Mouse (Mus musculus): ENCODE data around the gene Mapkbp1. TPM values are rescaled to one million over a fixed set of nuclear protein-coding genes. Genes with fewer than 3 reads are reported as not detected.

The Mapkbp1 gene
- 5.6 and 6.0 TPM in 2 replicates for polyA plus RNA-seq (2016; fragmentation: Nextera tagmentation; extraction: Ambion mirVana)

DNA sequence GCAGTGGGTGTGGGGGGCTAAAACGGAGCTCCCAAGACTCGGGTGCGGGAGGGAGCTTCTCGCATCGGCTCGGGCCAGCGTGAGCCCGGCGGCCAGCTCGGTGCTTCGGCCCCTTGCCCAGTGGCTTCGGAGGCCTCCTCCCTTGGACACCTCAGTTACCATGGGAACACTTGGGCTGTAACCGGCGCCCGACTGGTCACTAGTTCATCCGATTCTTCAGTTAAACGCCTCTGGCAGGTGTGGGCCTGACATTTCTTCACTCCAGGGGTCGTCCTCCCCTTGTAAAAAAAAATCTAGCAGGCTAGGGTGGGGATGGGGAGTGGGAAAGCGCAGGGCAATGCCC is at the start of gene Mapkbp1:
Gene Mapkbp1, plus strand, starts transcription at position 163 of the 343 bp plus-strand sequence.
- Histone ChIP-seq H3K4me3 (peak within 1 kb of the TSS; percentile 55), H3K27ac (peak within 1 kb of the TSS; percentile 60; the same call in 1 of the 2 replicates), H3K36me3 (no peaks in the 10 kb centered on the region), H3K4me1 (peaks cover 13% of the 10 kb centered on the region), H3K9me3 (replicated peaks) (no peaks in the 10 kb centered on the region), H3K27me3 (no peaks in the 10 kb centered on the region), H3K4me2 (replicated peaks) (peak within 1 kb of the TSS; percentile 62), H3K9ac (peak within 1 kb of the TSS; percentile 79)
- WGBS = under 1% methylated on average over 19 of the region's 19 CpGs
- ATAC-seq (ENCODE audit: low FRiP score) = peak; percentile 86

DNA sequence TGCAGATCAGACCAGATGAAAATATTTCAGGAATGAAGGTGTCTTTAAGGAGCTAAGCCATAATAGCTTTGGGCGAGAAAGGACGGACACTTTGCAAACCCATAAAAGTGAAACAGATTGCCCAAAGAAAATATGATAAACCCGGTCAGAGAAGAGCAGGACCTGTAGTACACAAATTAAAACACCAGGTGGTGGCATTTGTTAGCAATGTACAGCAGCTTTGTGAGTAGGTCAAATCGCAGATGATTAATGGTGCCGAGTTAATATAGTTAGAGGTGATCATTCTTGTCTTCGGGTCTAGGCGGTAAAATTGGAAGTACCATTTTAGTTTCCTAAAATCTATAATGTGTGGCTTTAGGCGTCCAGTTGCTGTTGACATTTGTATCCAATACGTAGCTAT is 1.9 kb upstream of the Mapkbp1 start:
- WGBS = 59% methylated on average over 9 of the region's 9 CpGs
- no peaks in the 10 kb centered on the region for H3K27me3 ChIP-seq
- peaks cover 4% of the 10 kb centered on the region for H3K36me3 ChIP-seq
- H3K9ac ChIP-seq = no peak overlapping the region
- no peak overlapping the region for H3K4me3 ChIP-seq
- H3K27ac ChIP-seq = no peak overlapping the region
- no peaks in the 10 kb centered on the region for H3K9me3 ChIP-seq (replicated peaks)
- peaks cover 13% of the 10 kb centered on the region for H3K4me1 ChIP-seq
- H3K4me2 ChIP-seq (replicated peaks) = no peak overlapping the region
- no peak for ATAC-seq (ENCODE audit: low FRiP score)

DNA sequence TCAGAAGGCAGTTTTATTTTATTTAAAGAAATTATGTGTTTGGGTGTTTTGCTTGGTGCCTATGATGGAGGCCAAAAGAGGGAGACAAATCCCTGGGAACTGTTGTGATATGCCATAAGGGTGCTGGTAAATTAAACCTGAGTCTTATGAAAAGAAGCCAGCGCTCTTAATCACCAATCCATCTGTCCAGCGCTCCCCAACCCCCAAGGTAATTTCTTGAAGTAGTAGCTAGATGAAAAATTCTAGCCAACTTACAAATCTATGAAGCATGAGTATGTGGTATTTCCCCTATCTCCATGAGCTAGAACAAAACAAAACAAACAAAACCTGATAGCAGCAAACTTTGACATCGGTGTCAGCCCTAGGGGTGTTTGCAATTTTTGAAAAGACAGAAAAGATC is 1.2 kb upstream of the Mapkbp1 start:
- Histone ChIP-seq H3K4me2 (replicated peaks) (peak overlapping the region; percentile 62), H3K4me3 (no peak overlapping the region)
- WGBS = 84% methylated on average over 3 of the region's 3 CpGs

DNA sequence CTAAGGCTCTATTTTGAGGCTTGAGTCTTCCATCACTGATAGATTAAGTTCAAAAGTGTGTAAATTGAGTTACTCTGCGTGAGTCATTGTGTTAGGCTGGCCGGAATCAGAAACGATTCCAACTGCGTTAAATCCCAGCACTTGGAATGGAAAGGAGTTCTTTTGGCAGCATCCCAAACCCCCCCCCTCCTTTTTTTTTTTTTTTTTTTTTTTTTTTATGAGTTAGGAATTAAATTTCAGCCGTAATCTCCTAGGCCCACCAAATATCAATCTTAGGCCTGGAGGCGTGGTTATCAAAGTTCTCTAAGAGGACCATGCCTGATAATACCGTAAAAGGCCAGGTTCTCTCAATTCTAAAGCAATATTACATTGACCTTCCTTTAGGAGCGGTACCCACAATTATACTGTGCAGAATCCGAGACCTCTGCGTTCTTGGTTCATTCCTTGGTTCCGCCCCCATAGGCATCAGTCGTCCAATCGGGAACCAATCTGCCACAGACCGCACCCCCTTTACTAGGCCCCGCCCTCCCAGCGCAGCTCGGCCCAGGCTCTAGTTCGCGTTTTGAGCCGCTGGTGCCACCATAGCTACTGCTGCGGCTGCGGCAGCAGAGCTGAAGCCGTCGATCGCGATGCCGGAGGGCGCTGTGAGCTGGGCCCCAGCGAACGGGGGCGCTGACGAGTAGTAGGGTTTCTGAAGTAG is 512 bp upstream of the Mapkbp1 start:
- peak overlapping the region; percentile 62 for H3K4me2 ChIP-seq (replicated peaks)
- peak overlapping the region; percentile 55 for H3K4me3 ChIP-seq
- peak overlapping the region; percentile 79 for H3K9ac ChIP-seq
- peaks cover 13% of the 10 kb centered on the region for H3K4me1 ChIP-seq
- H3K27ac ChIP-seq = peak overlapping the region; percentile 60; the same call in 1 of the 2 replicates
- no peaks in the 10 kb centered on the region for H3K36me3 ChIP-seq
- H3K27me3 ChIP-seq = no peaks in the 10 kb centered on the region
- no peaks in the 10 kb centered on the region for H3K9me3 ChIP-seq (replicated peaks)
- 3% methylated on average over 32 of the region's 32 CpGs for WGBS
- peak; percentile 98 for ATAC-seq (ENCODE audit: low FRiP score)

More for the DNA sequence above, 1.2 kb upstream of the Mapkbp1 start:
- Histone ChIP-seq H3K27ac (no peak overlapping the region), H3K36me3 (peaks cover 4% of the 10 kb centered on the region), H3K9me3 (replicated peaks) (no peaks in the 10 kb centered on the region), H3K27me3 (no peaks in the 10 kb centered on the region), H3K9ac (no peak overlapping the region), H3K4me1 (peaks cover 13% of the 10 kb centered on the region)
- ATAC-seq (ENCODE audit: low FRiP score) = no peak

DNA sequence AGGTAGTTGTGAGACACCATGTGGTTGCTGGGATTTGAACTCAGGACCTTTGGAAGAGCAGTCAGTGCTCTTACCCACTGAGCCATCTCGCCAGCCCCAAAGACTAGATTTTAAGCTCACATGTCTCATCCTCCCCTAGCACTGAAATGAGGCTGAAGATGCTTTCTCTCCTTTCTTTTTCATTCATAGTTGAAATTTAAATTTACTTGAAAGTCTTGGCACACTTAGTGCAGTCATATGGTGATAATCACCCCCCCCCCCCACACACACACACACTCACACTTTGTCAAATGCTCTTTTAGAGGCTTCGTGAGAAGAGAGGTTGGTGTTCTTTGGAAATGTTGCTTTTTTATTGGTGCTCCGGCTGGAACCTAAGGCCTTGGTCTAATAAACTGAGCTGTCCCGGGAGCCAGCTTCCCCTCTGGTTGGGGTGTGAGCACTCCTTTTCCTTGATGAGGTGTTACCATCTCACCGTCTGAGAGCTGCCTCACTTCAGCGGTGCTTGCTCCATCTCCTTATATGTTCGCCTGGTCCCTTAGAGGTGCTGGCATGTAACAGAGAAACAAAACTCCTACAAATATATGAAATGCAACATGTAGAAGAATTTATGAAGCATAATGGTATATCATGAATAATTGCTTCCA is 8.0 kb downstream of the Mapkbp1 start:
- Histone ChIP-seq H3K4me3 (no peak overlapping the region), H3K9me3 (replicated peaks) (no peaks in the 10 kb centered on the region), H3K4me2 (replicated peaks) (no peak overlapping the region), H3K9ac (no peak overlapping the region), H3K27ac (no peak overlapping the region), H3K4me1 (peaks cover 4% of the 10 kb centered on the region; the same call in 1 of the 2 replicates), H3K36me3 (0 out of 2 replicates have a peak, but pooled peaks cover 3% of the 10 kb centered on the region), H3K27me3 (no peaks in the 10 kb centered on the region)
- WGBS = 91% methylated on average over 7 of the region's 7 CpGs
- ATAC-seq (ENCODE audit: low FRiP score) = no peak

DNA sequence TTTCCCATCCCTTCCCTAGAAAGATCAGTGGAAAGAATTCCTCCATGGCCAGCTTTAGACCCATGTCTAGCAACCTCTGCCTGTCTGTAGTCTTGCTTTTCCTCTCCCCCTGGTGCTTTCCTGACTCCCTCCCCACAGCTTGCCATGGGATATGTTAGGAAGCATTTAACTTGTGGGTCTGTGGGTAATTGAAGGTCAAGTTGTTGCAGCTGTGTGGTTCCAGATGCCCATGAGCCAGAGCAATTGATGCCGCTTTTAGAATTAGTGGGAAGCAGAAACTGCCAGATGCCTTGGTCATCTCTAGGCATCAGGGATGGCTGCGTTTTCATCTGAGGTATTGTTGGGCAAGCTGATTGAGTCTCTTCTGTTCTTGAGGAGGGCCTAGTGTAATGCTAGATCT is 9.1 kb downstream of the Mapkbp1 start:
- Histone ChIP-seq H3K4me3 (no peak overlapping the region), H3K9ac (no peak overlapping the region), H3K4me1 (peaks cover 4% of the 10 kb centered on the region), H3K4me2 (replicated peaks) (no peak overlapping the region), H3K9me3 (replicated peaks) (no peaks in the 10 kb centered on the region), H3K27me3 (no peaks in the 10 kb centered on the region), H3K27ac (no peak overlapping the region), H3K36me3 (0 out of 2 replicates have a peak, but pooled peaks cover 3% of the 10 kb centered on the region)
- no peak for ATAC-seq (ENCODE audit: low FRiP score)
- WGBS = 76% methylated on average over 2 of the region's 2 CpGs

DNA sequence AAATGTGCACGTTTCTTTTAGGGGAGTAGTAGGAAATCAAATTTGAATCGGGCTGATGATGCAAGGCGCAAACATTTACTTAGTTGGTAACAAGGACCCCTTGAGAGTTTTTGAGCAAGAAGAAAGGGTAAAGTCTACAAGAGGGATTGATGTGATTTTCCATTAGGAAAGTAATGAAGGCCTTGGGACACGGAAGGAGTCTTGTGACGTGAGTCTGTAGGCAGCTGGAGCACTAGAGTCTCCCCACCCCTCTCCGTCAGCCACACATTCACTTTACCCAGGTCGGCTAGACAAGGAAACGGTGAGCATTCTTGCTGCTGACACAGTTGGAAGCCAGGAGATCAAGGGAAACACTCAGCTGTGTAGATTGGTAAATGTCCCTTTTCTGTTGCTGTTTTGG is 13.4 kb downstream of the Mapkbp1 start:
- H3K9ac ChIP-seq = no peak overlapping the region
- no peak overlapping the region for H3K4me3 ChIP-seq
- H3K9me3 ChIP-seq (replicated peaks) = no peaks in the 10 kb centered on the region
- no peak overlapping the region for H3K27ac ChIP-seq
- 74% methylated on average over 8 of the region's 8 CpGs for WGBS
- H3K27me3 ChIP-seq = no peaks in the 10 kb centered on the region
- no peaks in the 10 kb centered on the region; the same call in 1 of the 2 replicates for H3K4me1 ChIP-seq
- no peak overlapping the region for H3K4me2 ChIP-seq (replicated peaks)
- ATAC-seq (ENCODE audit: low FRiP score) = no peak
- no peaks in the 10 kb centered on the region for H3K36me3 ChIP-seq

DNA sequence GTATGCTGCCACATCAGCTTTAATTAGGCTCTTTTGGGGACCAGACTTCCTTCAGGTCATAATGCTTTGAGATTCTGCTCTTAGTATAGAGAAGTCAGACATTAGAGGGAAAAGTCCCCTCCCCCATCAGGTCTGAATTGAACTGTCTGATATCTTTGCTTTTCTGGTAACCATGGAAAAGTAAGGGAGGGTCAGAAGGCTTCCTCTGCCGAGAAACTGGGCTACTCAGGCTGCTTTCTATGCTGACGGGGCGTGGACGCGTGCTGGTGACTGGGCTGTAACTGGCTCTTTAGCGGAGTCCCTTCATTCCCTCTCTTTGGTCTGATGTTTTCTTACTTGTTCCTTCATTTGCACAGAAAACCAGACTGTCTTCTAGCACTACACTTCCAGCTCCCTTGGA is 13.9 kb downstream of the Mapkbp1 start:
- Histone ChIP-seq H3K9me3 (replicated peaks) (no peaks in the 10 kb centered on the region), H3K4me3 (no peak overlapping the region), H3K27me3 (no peaks in the 10 kb centered on the region), H3K4me2 (replicated peaks) (no peak overlapping the region), H3K36me3 (no peaks in the 10 kb centered on the region), H3K4me1 (no peaks in the 10 kb centered on the region; the same call in 1 of the 2 replicates), H3K9ac (no peak overlapping the region), H3K27ac (no peak overlapping the region)
- no peak for ATAC-seq (ENCODE audit: low FRiP score)
- 66% methylated on average over 6 of the region's 6 CpGs for WGBS

DNA sequence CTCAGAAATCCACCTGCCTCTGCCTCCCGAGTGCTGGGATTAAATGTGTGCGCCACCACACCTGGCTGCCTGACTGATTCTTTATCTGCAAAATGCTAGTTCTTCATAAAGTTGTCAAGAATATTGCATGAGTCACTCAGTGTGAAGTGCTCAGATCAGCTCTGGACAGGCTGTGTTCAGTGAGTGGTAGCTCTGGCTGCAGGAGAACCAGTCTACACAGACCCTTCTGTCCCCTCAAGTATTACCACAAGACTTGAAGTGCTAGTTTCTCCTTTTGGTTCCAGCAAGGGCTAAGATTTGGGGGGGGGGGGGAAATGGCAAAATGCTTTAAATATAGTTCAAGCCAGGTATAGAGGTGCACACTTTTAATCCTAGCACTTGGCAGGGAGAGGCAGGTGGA is 14.9 kb downstream of the Mapkbp1 start:
- 97% methylated on average over 2 of the region's 2 CpGs for WGBS
- Histone ChIP-seq H3K27ac (no peak overlapping the region), H3K36me3 (no peaks in the 10 kb centered on the region; the same call in 1 of the 2 replicates), H3K4me1 (no peaks in the 10 kb centered on the region; the same call in 1 of the 2 replicates), H3K4me3 (no peak overlapping the region), H3K27me3 (no peaks in the 10 kb centered on the region), H3K9ac (no peak overlapping the region), H3K4me2 (replicated peaks) (no peak overlapping the region), H3K9me3 (replicated peaks) (no peaks in the 10 kb centered on the region)
- ATAC-seq (ENCODE audit: low FRiP score) = no peak

DNA sequence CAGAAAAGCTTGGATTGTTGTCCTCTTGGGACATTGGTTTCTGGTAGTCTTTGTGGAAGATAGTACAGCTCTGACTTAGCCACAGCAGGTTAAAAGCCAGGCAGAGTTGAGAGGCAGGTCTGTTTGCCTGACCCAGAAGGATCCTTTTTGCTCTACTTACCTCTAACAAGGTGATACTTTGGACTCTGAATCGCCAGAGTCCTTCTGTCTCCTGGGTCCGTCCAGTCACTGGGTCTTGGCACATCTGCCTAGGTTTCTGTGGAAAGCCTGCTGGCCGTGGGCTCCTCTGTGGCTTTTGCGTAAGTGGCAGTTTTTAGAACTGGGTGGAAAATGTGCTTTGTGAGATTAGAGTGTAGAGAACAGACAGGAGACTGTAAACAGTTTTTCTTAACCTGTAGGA is 16.5 kb downstream of the Mapkbp1 start:
- ATAC-seq (ENCODE audit: low FRiP score) = no peak
- no peaks in the 10 kb centered on the region; the same call in 1 of the 2 replicates for H3K4me1 ChIP-seq
- H3K4me3 ChIP-seq = no peak overlapping the region
- no peaks in the 10 kb centered on the region for H3K27me3 ChIP-seq
- no peak overlapping the region for H3K4me2 ChIP-seq (replicated peaks)
- no peak overlapping the region for H3K9ac ChIP-seq
- no peak overlapping the region for H3K27ac ChIP-seq
- WGBS = over 99% methylated on average over 4 of the region's 4 CpGs
- H3K9me3 ChIP-seq (replicated peaks) = no peaks in the 10 kb centered on the region
- H3K36me3 ChIP-seq = no peaks in the 10 kb centered on the region; the same call in 1 of the 2 replicates

DNA sequence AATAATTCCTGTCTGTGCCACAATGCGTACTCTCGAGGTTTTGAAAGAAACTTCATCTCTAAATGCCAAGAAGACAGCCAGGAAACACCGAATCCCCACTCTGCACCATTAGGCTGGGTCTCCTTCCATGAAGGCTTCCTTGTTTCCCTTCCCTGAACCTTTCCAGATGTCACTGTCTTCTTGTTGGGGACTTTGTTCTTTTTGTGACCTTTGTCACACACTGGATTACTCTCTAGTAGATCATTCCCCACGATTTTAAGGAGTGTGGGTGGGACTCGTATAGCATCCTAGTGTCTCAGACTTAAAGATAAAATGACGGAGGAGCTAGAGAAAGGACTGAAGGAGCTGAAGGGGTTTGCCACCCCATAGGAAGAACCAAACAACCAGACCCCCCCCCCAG is 18.4 kb downstream of the Mapkbp1 start:
- Histone ChIP-seq H3K4me2 (replicated peaks) (no peak overlapping the region), H3K27me3 (no peaks in the 10 kb centered on the region), H3K9ac (no peak overlapping the region), H3K27ac (no peak overlapping the region), H3K4me1 (no peaks in the 10 kb centered on the region; the same call in none of the 2 replicates), H3K4me3 (no peak overlapping the region), H3K36me3 (no peaks in the 10 kb centered on the region; the same call in 1 of the 2 replicates), H3K9me3 (replicated peaks) (no peaks in the 10 kb centered on the region)
- no peak for ATAC-seq (ENCODE audit: low FRiP score)
- 81% methylated on average over 6 of the region's 6 CpGs for WGBS

DNA sequence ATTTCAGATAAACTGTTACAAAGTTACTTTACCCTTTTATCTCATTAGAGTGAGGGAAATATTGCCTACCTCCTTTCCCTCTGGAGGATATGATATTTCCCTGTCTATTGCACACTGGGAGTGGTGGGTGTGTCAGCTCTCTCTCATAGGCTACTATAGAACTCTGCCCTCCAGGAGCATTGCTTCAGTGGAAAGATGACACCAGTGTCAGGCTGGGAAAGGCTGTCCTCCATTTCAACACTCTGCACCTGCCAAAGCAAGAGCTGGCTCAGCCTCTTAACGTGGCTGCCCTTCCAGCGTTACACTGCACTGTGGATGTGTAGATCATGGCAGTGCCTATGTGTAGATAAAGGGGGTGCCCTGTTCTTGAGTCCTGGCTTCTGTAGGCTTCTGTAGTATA is 19.9 kb downstream of the Mapkbp1 start:
- Histone ChIP-seq H3K9me3 (replicated peaks) (no peaks in the 10 kb centered on the region), H3K4me3 (no peak overlapping the region), H3K27ac (no peak overlapping the region), H3K36me3 (no peaks in the 10 kb centered on the region; the same call in 1 of the 2 replicates), H3K27me3 (no peaks in the 10 kb centered on the region), H3K9ac (no peak overlapping the region), H3K4me1 (no peaks in the 10 kb centered on the region; the same call in 1 of the 2 replicates), H3K4me2 (replicated peaks) (no peak overlapping the region)
- 81% methylated on average over 2 of the region's 2 CpGs for WGBS
- no peak for ATAC-seq (ENCODE audit: low FRiP score)

Data from hindbrain, embryonic 12.5 days (tissue).